Mouse (Mus musculus): ENCODE data around the gene Gpr157. TPM values are rescaled to one million over a fixed set of nuclear protein-coding genes. Genes with fewer than 3 reads are reported as not detected.

Gpr157 gene
- polyA plus RNA-seq, 1 experiment from 2014 or later, result 2.1 TPM

DNA sequence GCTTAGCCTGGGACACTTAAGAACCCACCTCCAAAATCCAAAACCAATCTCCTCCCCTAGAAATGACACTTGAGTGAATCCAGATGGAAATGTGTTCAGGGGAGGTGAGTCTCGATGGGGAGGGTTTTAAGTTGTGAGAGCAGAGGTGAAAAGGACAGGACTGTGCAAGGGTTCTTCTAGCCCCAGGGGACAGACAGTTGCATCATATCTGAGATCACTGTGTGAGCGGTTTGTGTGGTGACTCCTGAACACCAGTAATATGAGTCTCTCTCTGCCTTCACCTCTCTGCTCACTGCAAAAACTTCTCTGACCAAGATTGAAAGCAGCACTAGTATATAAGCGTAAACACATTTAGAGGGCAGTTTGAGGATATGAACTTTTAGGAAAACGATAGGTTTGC lies 59.1 kb downstream of the Gpr157 start:
- Histone ChIP-seq H3K27me3 (replicated peaks) (no peaks in the 10 kb centered on the region), H3K9me3 (replicated peaks) (peaks cover 23% of the 10 kb centered on the region), H3K4me2 (no peak overlapping the region), H3K4me3 (no peak overlapping the region), H3K27ac (ENCODE audit: poor library complexity, severe bottlenecking) (no peak overlapping the region), H3K36me3 (no peaks in the 10 kb centered on the region), H3K9ac (no peak overlapping the region), H3K4me1 (replicated peaks) (no peaks in the 10 kb centered on the region)
- no peak for ATAC-seq (ENCODE audit: insufficient number of reproducible peaks, low FRiP score)
- 79% methylated on average over 4 of the region's 4 CpGs for WGBS

GRCm38 (mm10) chr4:150151045-150151444 lies 63.9 kb downstream of the Gpr157 start:
- H3K36me3 ChIP-seq, result no peaks in the 10 kb centered on the region
- H3K27ac ChIP-seq (ENCODE audit: poor library complexity, severe bottlenecking), result no peak overlapping the region
- WGBS, result 74% methylated on average over 7 of the region's 7 CpGs

DNA sequence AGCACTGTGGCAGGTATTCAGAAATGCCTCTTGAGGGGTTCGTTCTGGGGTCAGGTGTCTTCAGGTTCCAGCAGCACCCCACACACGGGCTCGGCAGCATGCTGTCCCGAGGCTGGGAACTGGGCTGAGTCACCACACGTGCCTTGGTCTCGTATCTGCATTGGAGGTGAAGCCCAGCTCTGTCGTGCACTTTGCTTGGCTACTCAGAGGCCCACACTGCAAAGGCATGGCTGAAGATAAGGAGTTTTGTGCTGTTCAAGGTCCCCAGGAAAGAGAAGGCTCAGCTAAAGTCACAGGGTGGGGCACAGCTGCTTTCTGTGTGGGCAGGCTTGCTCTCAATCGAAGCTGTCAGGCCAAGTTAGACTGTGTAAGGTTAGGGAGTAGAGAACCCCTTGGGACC lies 65.3 kb downstream of the Gpr157 start:
- Histone ChIP-seq H3K36me3 (no peaks in the 10 kb centered on the region), H3K9ac (no peak overlapping the region), H3K9me3 (replicated peaks) (peaks cover 13% of the 10 kb centered on the region), H3K27ac (ENCODE audit: poor library complexity, severe bottlenecking) (no peak overlapping the region), H3K4me2 (no peak overlapping the region), H3K4me3 (no peak overlapping the region), H3K4me1 (replicated peaks) (0 out of 2 replicates have a peak, but pooled peaks cover 3% of the 10 kb centered on the region), H3K27me3 (replicated peaks) (0 out of 2 replicates have a peak, but pooled peaks cover 4% of the 10 kb centered on the region)
- 52% methylated on average over 8 of the region's 8 CpGs for WGBS
- ATAC-seq (ENCODE audit: insufficient number of reproducible peaks, low FRiP score), result no peak

More at GRCm38 (mm10) chr4:150151045-150151444, 63.9 kb downstream of the Gpr157 start:
- Histone ChIP-seq H3K4me3 (no peak overlapping the region), H3K9me3 (replicated peaks) (peaks cover 14% of the 10 kb centered on the region), H3K9ac (no peak overlapping the region), H3K4me1 (replicated peaks) (0 out of 2 replicates have a peak, but pooled peaks cover 3% of the 10 kb centered on the region), H3K27me3 (replicated peaks) (no peaks in the 10 kb centered on the region), H3K4me2 (no peak overlapping the region)
- no peak for ATAC-seq (ENCODE audit: insufficient number of reproducible peaks, low FRiP score)

DNA sequence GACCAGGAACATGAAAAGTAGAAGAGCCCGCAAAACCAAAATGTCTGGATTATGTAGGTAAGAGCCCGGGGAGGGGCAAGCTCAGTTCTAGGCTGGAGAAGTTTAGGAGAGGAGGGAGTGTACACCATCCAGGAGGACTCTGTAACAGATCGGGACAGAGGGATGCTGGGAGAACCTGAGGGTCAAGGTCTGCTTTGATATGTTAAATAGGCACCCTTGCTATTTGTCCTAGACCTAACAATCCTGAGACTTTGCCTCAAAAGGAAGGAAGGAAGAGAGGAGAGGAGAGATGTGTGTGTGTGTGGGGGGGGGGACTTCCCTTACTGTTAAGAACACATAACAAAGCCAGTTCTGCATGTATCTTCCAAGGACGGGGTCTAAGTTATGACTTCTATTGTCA lies 68.1 kb downstream of the Gpr157 start:
- Histone ChIP-seq H3K9me3 (replicated peaks) (no peaks in the 10 kb centered on the region), H3K36me3 (no peaks in the 10 kb centered on the region), H3K4me1 (replicated peaks) (peaks cover 3% of the 10 kb centered on the region; the same call in 1 of the 2 replicates), H3K4me3 (no peak overlapping the region), H3K9ac (no peak overlapping the region), H3K27me3 (replicated peaks) (0 out of 2 replicates have a peak, but pooled peaks cover 13% of the 10 kb centered on the region), H3K4me2 (no peak overlapping the region), H3K27ac (ENCODE audit: poor library complexity, severe bottlenecking) (no peak overlapping the region)
- ATAC-seq (ENCODE audit: insufficient number of reproducible peaks, low FRiP score), result no peak
- WGBS, result 83% methylated on average over 4 of the region's 4 CpGs

MicroRNAs within 50 kb of the gene (microRNA counts, 519-probe panel; counts per million panel counts)
- not detected for microRNA mmu-miR-34a

Small RNA genes lying within 50 kb of the gene (microRNA-seq; reads per million reads assigned to microRNA genes)
- gene Mir34a, result 239 reads per million, percentile 63 among the genes with 10 or more reads in this experiment

Other genes with a start within 250 kb of the Gpr157 start
- gene Spsb1, start 132.3 kb upstream of the Gpr157 start, polyA plus RNA-seq (2016; fragmentation: Nextera tagmentation; extraction: Ambion mirVana), result 5.4 and 5.7 TPM in 2 replicates
- gene H6pd, start 78.3 kb upstream of the Gpr157 start, polyA plus RNA-seq (2016; fragmentation: Nextera tagmentation; extraction: Ambion mirVana), result 11.4 and 12.7 TPM in 2 replicates
- gene Slc2a5, start 31.9 kb downstream of the Gpr157 start, polyA plus RNA-seq (2016; fragmentation: Nextera tagmentation; extraction: Ambion mirVana), result 1.2 and 1.7 TPM in 2 replicates
- not detected in 2 replicates for gene Slc2a7, start 61.6 kb downstream of the Gpr157 start, polyA plus RNA-seq (2016; fragmentation: Nextera tagmentation; extraction: Ambion mirVana)
- not detected in 2 replicates for gene Car6, start 114.0 kb downstream of the Gpr157 start, polyA plus RNA-seq (2016; fragmentation: Nextera tagmentation; extraction: Ambion mirVana)
- gene Eno1, start 149.4 kb downstream of the Gpr157 start, polyA plus RNA-seq (2016; fragmentation: Nextera tagmentation; extraction: Ambion mirVana), result 2,142 and 2,173 TPM in 2 replicates
- gene Rere, start 194.3 kb downstream of the Gpr157 start, polyA plus RNA-seq (2016; fragmentation: Nextera tagmentation; extraction: Ambion mirVana), result 29.5 and 37.9 TPM in 2 replicates

Data from heart, embryonic 12.5 days (tissue).